Mouse (Mus musculus): Measurements from ENCODE around the gene Epha6.

- no peak for TF ChIP-seq POLR2A (IDR thresholded peaks at IDR 0.05; ENCODE audit: borderline replicate concordance, extremely low read depth, low read depth, low read length)
- no peak for TF ChIP-seq CTCF (IDR thresholded peaks at IDR 0.05; ENCODE audit: insufficient read depth, low read length)
Observed at GRCm38 (mm10) chr16:59836778-59837177, 768.6 kb downstream of the Epha6 start.

Measured in lung, adult 2 months (tissue).